Mouse (Mus musculus): Measurements from ENCODE around the gene Unc45a. TPM values are rescaled to one million over a fixed set of nuclear protein-coding genes. Genes with fewer than 3 reads are reported as not detected.

Unc45a gene
- total RNA-seq, 2 experiments from 2014 or later = 8.1 to 20.2 TPM

GRCm38 (mm10) chr7:80368635-80369421, 28.0 kb upstream of the Unc45a start:
- ATAC-seq (replicated peaks; ENCODE audit: poor library complexity, severe bottlenecking) = peak; percentile 54

GRCm38 (mm10) chr7:80368009-80368408, 27.2 kb upstream of the Unc45a start:
- ATAC-seq (replicated peaks; ENCODE audit: poor library complexity, severe bottlenecking) = no peak

- no peak for ATAC-seq (replicated peaks; ENCODE audit: poor library complexity, severe bottlenecking)
These were observed 26.4 kb upstream of the Unc45a start for GRCm38 (mm10) chr7:80367232-80367631.

DNA sequence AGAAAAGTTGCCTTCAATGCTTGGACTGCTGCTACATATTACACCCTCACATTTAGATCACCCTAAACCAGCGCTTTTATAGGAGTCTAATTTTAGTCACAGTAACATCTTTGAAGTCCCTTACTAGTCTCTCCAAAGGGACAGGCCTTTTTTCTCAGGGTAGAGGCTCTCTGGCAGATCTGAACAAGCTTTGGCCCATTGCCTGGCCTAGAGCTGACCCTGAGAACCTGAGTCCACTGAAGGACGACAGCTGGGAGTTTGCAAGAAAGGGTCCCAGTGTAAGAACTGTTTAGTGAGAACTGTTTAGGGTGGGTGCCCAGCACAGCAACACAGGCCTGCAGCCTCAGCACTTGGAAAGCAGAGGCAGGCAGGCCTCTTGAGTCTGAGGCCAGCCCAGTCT, 25.0 kb upstream of the Unc45a start:
- no peak for ATAC-seq (replicated peaks; ENCODE audit: poor library complexity, severe bottlenecking)

- 0 out of 2 replicates have a peak, but pooled peaks have one; percentile 27 for ATAC-seq (replicated peaks; ENCODE audit: poor library complexity, severe bottlenecking)
These were observed 19.6 kb upstream of the Unc45a start for GRCm38 (mm10) chr7:80360435-80360834.

GRCm38 (mm10) chr7:80358039-80358438, 17.2 kb upstream of the Unc45a start:
- ATAC-seq (replicated peaks; ENCODE audit: poor library complexity, severe bottlenecking) = no peak

DNA sequence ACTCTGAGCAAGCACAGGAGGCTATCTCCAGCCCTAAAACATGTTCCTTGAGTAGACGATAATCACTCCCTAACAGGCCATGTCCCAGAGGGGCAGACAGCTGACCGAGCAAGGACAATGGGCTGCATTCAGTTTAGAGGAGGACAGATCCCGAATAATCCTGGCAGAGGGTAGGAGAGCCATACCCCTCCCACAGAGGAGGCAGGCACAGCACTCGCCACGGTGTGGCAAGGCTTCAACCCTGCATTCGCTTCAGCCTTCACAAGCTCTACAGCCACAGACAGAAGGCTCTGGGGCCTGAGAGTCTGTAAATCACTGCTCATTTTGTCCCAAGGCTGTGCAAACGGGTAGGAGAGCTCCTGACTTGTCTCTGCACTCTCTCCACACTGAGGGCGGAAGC, 16.4 kb upstream of the Unc45a start:
- no peak for ATAC-seq (replicated peaks; ENCODE audit: poor library complexity, severe bottlenecking)

- ATAC-seq (replicated peaks; ENCODE audit: poor library complexity, severe bottlenecking) = no peak
These were observed 15.5 kb upstream of the Unc45a start for GRCm38 (mm10) chr7:80356351-80356750.

- ATAC-seq (replicated peaks; ENCODE audit: poor library complexity, severe bottlenecking) = no peak
These were observed 12.1 kb upstream of the Unc45a start for GRCm38 (mm10) chr7:80352920-80353319.

DNA sequence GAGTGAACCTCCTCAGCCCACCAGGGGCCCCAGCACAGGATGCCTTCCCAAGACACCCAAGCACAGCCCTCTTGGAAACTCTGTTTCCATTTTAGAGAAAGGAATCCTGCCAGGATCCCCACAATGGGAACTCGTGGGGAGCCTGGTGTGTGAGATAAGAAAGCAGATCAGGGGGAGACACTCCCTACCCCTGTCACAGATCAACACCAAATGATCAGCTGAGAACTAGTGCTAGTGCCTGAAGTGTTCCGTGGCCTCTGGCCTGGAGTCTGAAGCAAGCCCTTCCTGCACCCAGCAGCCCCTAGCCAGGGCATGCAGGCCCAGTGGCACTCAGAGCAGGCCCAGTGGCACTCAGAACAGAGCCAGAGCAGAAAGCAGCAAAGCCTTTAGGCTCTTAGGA, 10.0 kb upstream of the Unc45a start:
- no peak for ATAC-seq (replicated peaks; ENCODE audit: poor library complexity, severe bottlenecking)

DNA sequence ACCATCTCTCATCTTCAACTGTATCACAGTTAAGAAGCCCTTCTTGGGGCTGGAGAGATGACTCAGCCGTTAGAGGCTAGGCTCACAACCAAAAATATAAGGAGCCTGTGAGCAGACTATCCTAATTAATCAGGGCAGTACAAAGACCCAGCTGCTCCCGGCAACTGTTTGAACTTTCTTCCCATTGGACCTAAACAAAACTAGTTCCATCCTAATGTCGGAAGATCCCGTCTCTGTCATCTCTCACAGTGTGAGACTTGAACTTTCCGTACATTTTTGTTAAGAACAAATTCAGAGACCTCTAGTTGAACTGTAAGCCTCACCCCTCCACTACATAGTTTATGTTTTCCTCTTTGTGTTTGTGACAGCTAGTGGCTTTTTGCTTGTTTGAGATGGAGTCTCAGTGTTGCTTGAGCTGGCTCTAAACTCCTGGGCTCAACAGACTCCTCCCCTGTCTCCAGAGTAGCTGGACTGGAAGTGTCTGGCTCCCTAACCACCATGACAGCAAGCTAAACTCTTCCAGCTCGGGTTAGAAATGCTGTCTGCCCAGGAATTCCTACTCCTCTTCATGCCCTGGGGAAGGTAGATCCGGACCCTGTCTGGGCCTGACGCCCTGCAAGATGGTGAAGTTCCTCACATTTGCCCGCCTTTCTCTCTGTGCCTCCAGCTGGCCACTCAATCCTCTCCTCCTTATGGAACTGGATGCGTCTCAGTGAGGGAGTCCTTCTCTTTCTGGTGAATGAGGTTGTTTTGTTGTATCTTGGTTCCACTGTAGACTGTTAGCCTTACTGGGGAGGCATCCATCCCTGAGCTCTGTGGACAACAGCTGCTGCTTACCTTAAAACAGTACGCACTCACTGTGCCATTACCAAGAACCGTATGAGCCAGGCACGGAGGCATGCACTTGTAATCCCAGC, 7.1 kb upstream of the Unc45a start:
- ATAC-seq (replicated peaks; ENCODE audit: poor library complexity, severe bottlenecking) = no peak

- ATAC-seq (replicated peaks; ENCODE audit: poor library complexity, severe bottlenecking) = no peak; the same call in 1 of the 2 replicates
These were observed 6.0 kb upstream of the Unc45a start for GRCm38 (mm10) chr7:80346830-80347229.

DNA sequence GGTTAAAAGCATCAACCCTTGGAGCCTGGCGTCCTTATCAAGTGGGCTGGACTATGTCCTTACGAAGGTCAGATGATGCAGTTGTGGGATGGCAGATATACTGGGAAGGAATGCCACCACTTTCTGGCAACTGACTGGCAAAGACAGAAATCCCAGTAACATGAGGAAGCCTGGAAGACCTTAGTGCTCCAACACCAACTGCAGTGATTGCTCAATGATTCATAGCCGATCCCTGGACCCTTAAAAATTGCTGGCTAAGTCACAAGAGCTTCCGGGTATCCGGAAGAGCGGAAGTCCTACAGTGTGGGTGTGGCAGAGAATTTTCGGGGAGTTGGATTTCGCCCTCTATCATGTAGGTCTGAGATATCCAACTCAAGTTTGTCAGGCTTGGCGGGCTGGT, 5.4 kb upstream of the Unc45a start:
- no peak for ATAC-seq (replicated peaks; ENCODE audit: poor library complexity, severe bottlenecking)

DNA sequence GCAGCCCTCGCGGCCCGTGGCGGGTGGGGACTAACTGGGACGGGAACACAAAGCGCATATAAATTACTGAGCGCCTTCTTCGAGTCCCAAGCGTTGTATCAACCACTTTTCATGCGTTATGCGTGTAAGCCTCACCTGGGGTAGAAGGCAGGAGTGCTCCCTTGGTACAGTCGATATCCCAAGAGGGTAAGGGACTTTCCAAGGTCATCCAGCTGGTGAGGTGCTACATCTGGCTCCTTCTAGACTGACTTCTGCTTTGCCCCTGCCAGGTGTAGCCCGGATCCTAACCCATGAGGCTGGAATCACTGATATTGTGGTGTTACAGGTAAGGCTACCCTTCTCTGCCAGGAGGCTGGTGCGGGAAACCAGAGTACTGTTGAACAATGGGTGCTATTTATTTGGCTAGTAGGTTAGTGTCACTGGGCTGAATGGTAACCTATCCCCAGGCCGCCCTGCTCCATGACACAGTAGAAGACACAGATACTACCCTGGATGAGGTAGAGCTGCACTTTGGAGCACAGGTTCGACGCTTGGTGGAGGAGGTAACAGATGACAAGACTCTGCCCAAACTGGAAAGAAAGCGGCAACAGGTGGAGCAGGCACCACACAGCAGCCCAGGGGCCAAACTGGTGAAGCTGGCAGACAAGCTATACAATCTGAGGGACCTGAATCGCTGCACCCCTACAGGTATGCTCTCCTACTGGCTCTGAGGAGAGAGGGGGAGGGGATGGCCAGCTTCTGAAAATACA, 2.6 kb upstream of the Unc45a start:
- ATAC-seq (replicated peaks; ENCODE audit: poor library complexity, severe bottlenecking) = no peak

DNA sequence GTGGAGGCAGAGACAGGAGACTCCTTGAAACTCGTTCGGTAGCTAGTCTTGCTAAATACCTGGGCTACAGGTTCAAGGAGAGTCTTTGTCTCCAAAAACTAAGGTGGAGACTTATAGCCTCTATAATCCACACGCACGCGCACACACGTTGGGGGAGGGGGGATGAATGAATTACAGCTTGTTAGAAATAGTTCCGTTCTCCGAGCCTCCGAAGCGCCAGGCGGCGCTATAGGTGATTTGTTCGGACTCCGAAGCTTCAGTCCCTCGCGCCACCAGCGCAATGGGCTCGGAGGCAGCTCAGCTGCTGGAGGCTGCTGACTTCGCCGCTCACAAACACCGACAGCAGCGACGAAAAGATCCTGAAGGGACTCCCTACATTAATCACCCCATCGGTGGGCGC, 2.1 kb upstream of the Unc45a start, which contains the start of gene Hddc3:
Gene Hddc3, plus strand, starts transcription at position 247 of the 400 bp plus-strand sequence.
- peak; percentile 56 for ATAC-seq (replicated peaks; ENCODE audit: poor library complexity, severe bottlenecking)

DNA sequence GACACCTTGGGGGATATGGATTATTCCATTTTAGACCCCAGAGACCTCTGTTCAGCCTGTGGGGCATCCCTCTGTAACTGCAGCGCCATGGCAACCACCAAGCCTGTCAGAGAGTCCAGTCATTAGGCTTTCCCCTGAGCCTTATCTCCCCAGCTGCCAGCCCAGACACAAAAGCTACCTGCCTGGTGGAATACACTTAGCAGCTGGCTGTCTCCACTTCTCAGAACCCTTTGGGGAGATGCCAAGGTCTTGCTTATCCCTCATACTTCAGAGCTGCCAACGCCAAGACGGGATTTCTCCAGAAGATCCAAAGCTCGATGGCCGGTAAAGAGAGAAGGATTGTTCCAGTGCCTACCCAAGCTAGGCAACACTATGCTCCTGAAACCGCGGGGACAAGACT, 988 bp upstream of the Unc45a start:
- ATAC-seq (replicated peaks; ENCODE audit: poor library complexity, severe bottlenecking) = no peak

DNA sequence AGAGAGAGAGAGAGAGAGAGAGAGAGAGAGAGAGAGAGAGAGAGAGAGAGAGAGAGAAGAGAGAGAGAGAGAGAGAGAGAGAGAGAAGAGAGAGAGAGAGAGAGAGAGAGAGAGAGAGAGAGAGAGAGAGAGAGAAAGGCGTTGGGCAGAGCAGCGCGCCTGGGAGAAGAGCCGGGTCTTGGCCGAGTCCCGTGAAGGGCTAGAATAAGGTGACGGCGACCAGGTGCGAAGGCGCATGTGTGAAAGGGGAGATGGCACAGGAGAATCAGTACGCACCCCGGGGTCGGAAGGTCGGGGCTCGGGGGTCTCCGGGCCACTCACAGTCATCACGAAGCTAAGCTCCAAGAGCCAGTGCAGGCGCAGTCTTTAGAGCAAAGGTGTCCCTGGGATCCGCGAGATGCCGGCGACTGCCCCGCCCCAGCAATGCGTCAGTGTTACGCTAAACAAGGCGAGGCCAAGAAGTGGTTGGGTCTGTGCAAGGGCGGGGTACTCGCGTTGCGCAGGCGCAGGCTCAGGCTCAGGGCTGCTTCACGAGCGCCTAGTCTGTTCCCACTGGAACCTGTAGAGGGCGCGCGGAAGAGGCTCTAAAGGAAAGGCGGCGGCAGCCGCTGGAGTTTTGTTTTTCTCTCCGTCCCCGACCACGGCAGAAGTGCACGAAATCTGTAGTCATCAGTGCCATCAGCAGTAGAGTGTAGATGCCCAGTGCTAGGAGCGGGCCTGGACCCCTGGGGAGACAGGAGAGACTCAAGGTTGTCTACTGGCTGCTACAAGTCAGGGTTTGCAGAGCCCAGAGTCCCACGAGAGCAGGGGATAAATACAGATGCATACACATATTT, 794 bp downstream of the Unc45a start:
- peak; percentile 83 for ATAC-seq (replicated peaks; ENCODE audit: poor library complexity, severe bottlenecking)

- ATAC-seq (replicated peaks; ENCODE audit: poor library complexity, severe bottlenecking) = no peak
These were observed 1.4 kb downstream of the Unc45a start for GRCm38 (mm10) chr7:80339371-80339770.

DNA sequence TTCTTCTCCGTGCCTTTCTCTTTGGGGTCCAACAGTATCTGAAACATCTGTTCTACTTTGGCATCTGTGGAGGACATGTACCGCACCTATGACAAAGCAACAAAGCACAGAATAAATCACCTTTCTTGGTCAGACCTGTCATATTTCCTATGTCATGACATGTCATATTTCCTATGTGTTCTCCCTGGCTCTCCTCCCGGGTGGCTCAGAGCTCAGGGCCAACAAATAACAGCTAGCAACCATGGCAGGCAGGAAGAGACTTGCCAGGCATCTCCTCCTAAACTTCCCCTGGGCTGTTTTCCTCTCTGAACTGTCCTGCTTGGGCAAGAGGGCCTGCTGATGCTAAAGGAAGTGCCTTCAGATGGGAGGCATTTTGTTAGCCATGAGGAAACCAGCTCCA, 3.9 kb downstream of the Unc45a start:
- no peak for ATAC-seq (replicated peaks; ENCODE audit: poor library complexity, severe bottlenecking)

- ATAC-seq (replicated peaks; ENCODE audit: poor library complexity, severe bottlenecking) = no peak
These were observed 6.0 kb downstream of the Unc45a start for GRCm38 (mm10) chr7:80334848-80335247.

Measured in granulocyte monocyte progenitor cell, adult 5-6 weeks (primary cell).